Mouse (Mus musculus) MEL (cell line): ENCODE measurements around the gene Grifin. TPM values are rescaled to one million over a fixed set of nuclear protein-coding genes. Genes with fewer than 3 reads are reported as not detected.

Source experiments
- DNase-seq: peaks from one replicate; pipeline ENCODE4 v3.0.0; 2011; ENCODE audit warnings: low read depth, low spot score
- H3K27ac ChIP-seq: 2 replicates; pipeline ENCODE4 v1.5.1; 2012; ENCODE audit warnings: low read depth, mild to moderate bottlenecking, control low read depth, low read length, moderate library complexity; ENCODE audit not compliant: control insufficient read depth
- H3K27me3 ChIP-seq, 2 experiments: fragments of 150-350 bp in 1 of 2; sonication (generic) in 1 of 2; 2 replicates each; pipeline ENCODE4 v1.6.1; 2012; ENCODE audit warnings: low read length in 2 of 2, mild to moderate bottlenecking in 2 of 2, improper control_type of control experiment in 1 of 2, moderate library complexity in 1 of 2; ENCODE audit not compliant: insufficient read depth in 2 of 2, control insufficient read depth in 1 of 2
- H3K36me3 ChIP-seq, 2 experiments: 2 replicates each; pipeline ENCODE4 v1.6.1; 2012 to 2014; ENCODE audit warnings: low read length in 2 of 2, improper control_type of control experiment in 1 of 2, inconsistent platforms in 1 of 2, mild to moderate bottlenecking in 1 of 2; ENCODE audit not compliant: insufficient read depth in 2 of 2, control insufficient read depth in 1 of 2
- H3K4me1 ChIP-seq, 2 experiments: fragments of 150-350 bp in 1 of 2; sonication (generic) in 1 of 2; 2 replicates each; pipeline ENCODE4 v1.6.1; 2012; ENCODE audit warnings: low read length in 2 of 2, improper control_type of control experiment in 1 of 2, mild to moderate bottlenecking in 1 of 2; ENCODE audit not compliant: insufficient read depth in 2 of 2, control insufficient read depth in 1 of 2
- H3K4me3 ChIP-seq, 2 experiments: fragments of 150-350 bp in 1 of 2; sonication (generic) in 1 of 2; 2 replicates each; pipeline ENCODE4 v1.5.1; 2012; ENCODE audit warnings: low read depth in 2 of 2, low read length in 2 of 2, mild to moderate bottlenecking in 2 of 2, moderate library complexity in 2 of 2, control low read depth in 1 of 2, improper control_type of control experiment in 1 of 2; ENCODE audit not compliant: control insufficient read depth in 1 of 2, insufficient read depth in 1 of 2
- H3K79me2 ChIP-seq: 2 replicates; pipeline ENCODE4 v1.6.1; 2012; ENCODE audit warnings: mild to moderate bottlenecking, low read length, moderate library complexity; ENCODE audit not compliant: control insufficient read depth, poor library complexity, insufficient read depth
- H3K9ac ChIP-seq: 2 replicates; pipeline ENCODE4 v1.6.1; 2012; ENCODE audit warnings: low read depth, mild to moderate bottlenecking, control low read depth, low read length, moderate library complexity; ENCODE audit not compliant: control insufficient read depth, poor library complexity, severe bottlenecking
- H3K9me3 ChIP-seq: fragments of 150-350 bp; sonication (generic); replicated peaks from 2 replicates; pipeline ENCODE4 v1.6.1; 2012; ENCODE audit warnings: mild to moderate bottlenecking, low read length, improper control_type of control experiment, moderate library complexity; ENCODE audit not compliant: insufficient read depth
- BHLHE40 ChIP-seq: IDR thresholded peaks from 2 replicates; pipeline ENCODE4 v1.6.1; 2012; ENCODE audit warnings: low read depth, mild to moderate bottlenecking, inconsistent platforms, low read length, improper control_type of control experiment, borderline replicate concordance
- CTCF ChIP-seq, 3 experiments: IDR thresholded peaks in 2 of 3; conservative IDR thresholded peaks in 1 of 3; 2 replicates each; pipeline ENCODE4 v1.5.1; 2011 to 2012; ENCODE audit warnings: low read length in 3 of 3, low read depth in 2 of 3, mild to moderate bottlenecking in 2 of 3, improper control_type of control experiment in 1 of 3, inconsistent platforms in 1 of 3, mixed read lengths in 1 of 3, moderate library complexity in 1 of 3; ENCODE audit not compliant: control insufficient read depth in 1 of 3, insufficient read depth in 1 of 3, poor library complexity in 1 of 3, severe bottlenecking in 1 of 3
- EP300 ChIP-seq, 2 experiments: IDR thresholded peaks; 2 replicates each; pipeline ENCODE4 v1.6.1; 2011; ENCODE audit warnings: improper control_type of control experiment in 2 of 2, low read length in 2 of 2, low read depth in 1 of 2, mild to moderate bottlenecking in 1 of 2
- ETS1 ChIP-seq: IDR thresholded peaks from 2 replicates; pipeline ENCODE4 v1.6.1; 2012; ENCODE audit warnings: low read depth, mild to moderate bottlenecking, inconsistent platforms, low read length, improper control_type of control experiment, moderate library complexity
- GATA1 ChIP-seq: IDR thresholded peaks from 2 replicates; pipeline ENCODE4 v1.6.1; 2011; ENCODE audit warnings: low read depth, low read length, improper control_type of control experiment
- MAX ChIP-seq: IDR thresholded peaks from 2 replicates; pipeline ENCODE4 v1.6.1; 2011; ENCODE audit warnings: low read length, improper control_type of control experiment
- MXI1 ChIP-seq: IDR thresholded peaks from 2 replicates; pipeline ENCODE4 v1.6.1; 2011; ENCODE audit warnings: mild to moderate bottlenecking, low read depth, low read length, improper control_type of control experiment
- MYC ChIP-seq: IDR thresholded peaks from 2 replicates; pipeline ENCODE4 v1.6.1; 2011; ENCODE audit warnings: low read depth, mild to moderate bottlenecking, low read length, improper control_type of control experiment, moderate library complexity
- POLR2AphosphoS2 ChIP-seq: IDR thresholded peaks from 2 replicates; pipeline ENCODE4 v1.6.1; 2011; ENCODE audit warnings: low read length, improper control_type of control experiment
- RAD21 ChIP-seq: IDR thresholded peaks from 2 replicates; pipeline ENCODE4 v1.6.1; 2011; ENCODE audit warnings: mild to moderate bottlenecking, low read depth, low read length, improper control_type of control experiment
- SMC3 ChIP-seq: IDR thresholded peaks from 2 replicates; pipeline ENCODE4 v1.6.1; 2011; ENCODE audit warnings: low read depth, low read length, improper control_type of control experiment
- USF2 ChIP-seq, 2 experiments: IDR thresholded peaks; 2 replicates each; pipeline ENCODE4 v1.6.1; 2011 to 2012; ENCODE audit warnings: improper control_type of control experiment in 2 of 2, low read length in 2 of 2, borderline replicate concordance in 1 of 2, inconsistent platforms in 1 of 2, low read depth in 1 of 2, mild to moderate bottlenecking in 1 of 2; ENCODE audit not compliant: insufficient read depth in 1 of 2
- ZC3H11A ChIP-seq: IDR thresholded peaks from 2 replicates; pipeline ENCODE4 v1.6.1; 2012; ENCODE audit warnings: low read depth, mild to moderate bottlenecking, inconsistent platforms, low read length, improper control_type of control experiment
- ZNF384 ChIP-seq: IDR thresholded peaks from 2 replicates; pipeline ENCODE4 v1.6.1; 2012; ENCODE audit warnings: low read depth, mild to moderate bottlenecking, inconsistent platforms, low read length, improper control_type of control experiment
- polyA plus RNA-seq, 2 experiments: library from polyadenylated mRNA; stranded (reverse) in 1 of 2; unstranded in 1 of 2; fragments of >175 nt in 1 of 2; fragments of >200 nt in 1 of 2; gene quantifications; 2 replicates each; pipeline versions ENCODE4 v1.2.1 to v1.2.4; 2012; ENCODE audit warnings: low replicate concordance in 2 of 2, low read depth in 1 of 2; ENCODE audit not compliant: insufficient read length in 2 of 2, insufficient read depth in 1 of 2, missing spikeins in 1 of 2
- total RNA-seq: library from RNA; depleted of rRNA; stranded (reverse); fragments of 300-350 nt; gene quantifications from 2 replicates; pipeline ENCODE4 v1.2.3, GENCODE M21; 2012

Grifin gene
- total and polyA plus RNA-seq, 3 experiments: 0.32 TPM; not detected in 2

DNA sequence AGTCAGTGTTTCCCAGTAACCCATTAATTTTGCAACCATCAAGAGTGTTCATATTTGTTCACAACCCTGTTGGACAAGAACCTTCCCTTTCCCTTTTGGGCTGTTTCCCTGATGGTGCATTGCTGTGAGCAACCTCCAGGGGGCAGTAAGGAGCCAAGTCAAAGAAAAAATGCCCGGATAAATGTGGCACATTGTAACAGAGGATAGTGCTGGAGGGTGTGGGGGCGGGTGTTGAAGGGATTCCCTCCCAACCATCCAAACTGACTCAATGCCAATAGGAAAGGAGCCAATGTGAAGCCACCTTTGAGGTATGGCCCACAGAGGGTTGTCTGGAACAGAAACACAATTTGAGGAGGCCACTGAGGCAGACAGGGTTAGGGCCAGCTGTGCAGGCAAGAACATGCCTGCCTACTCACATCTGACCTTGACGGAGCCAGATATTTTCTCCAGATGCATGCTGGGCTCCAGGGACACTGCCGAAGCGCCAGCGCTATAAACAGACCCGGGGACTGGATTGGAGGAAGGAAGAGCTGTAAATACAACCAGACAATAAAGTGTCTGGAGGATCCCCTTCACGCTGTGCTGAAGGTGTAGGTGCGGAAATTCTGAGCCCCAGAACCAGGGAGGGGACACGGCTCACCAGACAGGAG is 3.6 kb upstream of the Grifin start:
- Histone ChIP-seq H3K4me3 (peak overlapping the region in 1 of 2 experiments; percentile 34; a peak in 1 of 4 replicates), H3K27ac (no peak overlapping the region), H3K27me3 (no peaks in the 10 kb centered on the region; a peak in 1 of 4 replicates), H3K9me3 (no peaks in the 10 kb centered on the region), H3K36me3 (peaks cover 0 to 5% of the 10 kb centered on the region in 2 experiments; a peak in 2 of 4 replicates), H3K79me2 (no peaks in the 10 kb centered on the region), H3K4me1 (peaks cover 5 to 16% of the 10 kb centered on the region in 2 experiments; a peak in 3 of 4 replicates), H3K9ac (peak overlapping the region; percentile 17; the same call in 1 of the 2 replicates)
- TF ChIP-seq CTCF (IDR thresholded peaks at IDR 0.05 in 2 of 3, conservative IDR thresholded peaks at IDR 0.05 in 1 of 3; ENCODE audit: control insufficient read depth in 1 of 3, insufficient read depth in 1 of 3, low read depth in 2 of 3, low read length in 3 of 3, poor library complexity in 1 of 3, severe bottlenecking in 1 of 3) (peak; percentile 81 to 96 (median 92)), SMC3 (peak; percentile 91), RAD21 (peak; percentile 70), POLR2AphosphoS2 (no peak), BHLHE40 (no peak), MYC (0 out of 2 replicates have a peak, but pooled peaks have one; percentile 68), ZNF384 (peak; percentile 76), USF2 (IDR thresholded peaks at IDR 0.05; ENCODE audit: borderline replicate concordance in 1 of 2, insufficient read depth in 1 of 2, low read depth in 1 of 2, low read length in 2 of 2) (no peak), ZC3H11A (peak; percentile 71), GATA1 (no peak)
- peak; percentile 81 for DNase-seq

- Histone ChIP-seq H3K4me3 (peak overlapping the region; percentile 34 to 67; a peak in 3 of 4 replicates), H3K27me3 (no peaks in the 10 kb centered on the region; a peak in 1 of 4 replicates), H3K9me3 (no peaks in the 10 kb centered on the region), H3K9ac (peak overlapping the region; percentile 17; the same call in 1 of the 2 replicates), H3K27ac (no peak overlapping the region), H3K36me3 (peaks cover 0 to 5% of the 10 kb centered on the region in 2 experiments; a peak in 2 of 4 replicates), H3K79me2 (no peaks in the 10 kb centered on the region), H3K4me1 (peaks cover 5 to 16% of the 10 kb centered on the region in 2 experiments; a peak in 3 of 4 replicates)
- no peak for DNase-seq
- TF ChIP-seq ETS1: no peak
- TF ChIP-seq EP300 (IDR thresholded peaks at IDR 0.05; ENCODE audit: low read depth in 1 of 2, low read length in 2 of 2): no peak
- TF ChIP-seq MXI1: 0 out of 2 replicates have a peak, but pooled peaks have one; percentile 17
- no peak for TF ChIP-seq MAX
These were observed 2.9 kb upstream of the Grifin start for GRCm38 (mm10) chr5:140567751-140568150.
